Mouse (Mus musculus) forebrain, embryonic 10.5 days (tissue): ENCODE measurements around the gene Xpnpep1. TPM values are rescaled to one million over a fixed set of nuclear protein-coding genes. Genes with fewer than 3 reads are reported as not detected.

ENCODE experiments used
- microRNA-seq: library from miRNA; unstranded; fragments of <30 nt; microRNA quantifications from one replicate; pipeline ENCODE4, GENCODE M21; 2017
- polyA plus RNA-seq: library from polyadenylated mRNA; unstranded; fragments of >200 nt; fragmentation: Nextera tagmentation; extraction: Ambion mirVana; gene quantifications from 2 replicates; pipeline ENCODE4 v1.2.1, GENCODE M21; 2016

Gene Xpnpep1
- polyA plus RNA-seq, 1 experiment from 2014 or later = 156 TPM

Small RNA genes lying within 50 kb of the gene (microRNA-seq; reads per million reads assigned to microRNA genes)
- gene Mir6407 = not detected

Other genes with a start within 250 kb of the Xpnpep1 start
- gene Add3, start 100.2 kb upstream of the Xpnpep1 start, polyA plus RNA-seq = 55.4 and 59.3 TPM in 2 replicates